Mouse (Mus musculus) cerebellum, postnatal 14 days (tissue): ENCODE measurements around the gene Ptrhd1.
"Not testable (repeated sequence)": the region's sequence is repeated elsewhere in the genome, so short reads cannot be mapped to it uniquely, and the experiment has no call there.

Experiments used
- DNase-seq, 2 experiments: peaks; one replicate each; pipeline ENCODE4 v3.0.0; 2021; ENCODE audit warnings: mixed read lengths in 2 of 2

Ptrhd1 gene

DNA sequence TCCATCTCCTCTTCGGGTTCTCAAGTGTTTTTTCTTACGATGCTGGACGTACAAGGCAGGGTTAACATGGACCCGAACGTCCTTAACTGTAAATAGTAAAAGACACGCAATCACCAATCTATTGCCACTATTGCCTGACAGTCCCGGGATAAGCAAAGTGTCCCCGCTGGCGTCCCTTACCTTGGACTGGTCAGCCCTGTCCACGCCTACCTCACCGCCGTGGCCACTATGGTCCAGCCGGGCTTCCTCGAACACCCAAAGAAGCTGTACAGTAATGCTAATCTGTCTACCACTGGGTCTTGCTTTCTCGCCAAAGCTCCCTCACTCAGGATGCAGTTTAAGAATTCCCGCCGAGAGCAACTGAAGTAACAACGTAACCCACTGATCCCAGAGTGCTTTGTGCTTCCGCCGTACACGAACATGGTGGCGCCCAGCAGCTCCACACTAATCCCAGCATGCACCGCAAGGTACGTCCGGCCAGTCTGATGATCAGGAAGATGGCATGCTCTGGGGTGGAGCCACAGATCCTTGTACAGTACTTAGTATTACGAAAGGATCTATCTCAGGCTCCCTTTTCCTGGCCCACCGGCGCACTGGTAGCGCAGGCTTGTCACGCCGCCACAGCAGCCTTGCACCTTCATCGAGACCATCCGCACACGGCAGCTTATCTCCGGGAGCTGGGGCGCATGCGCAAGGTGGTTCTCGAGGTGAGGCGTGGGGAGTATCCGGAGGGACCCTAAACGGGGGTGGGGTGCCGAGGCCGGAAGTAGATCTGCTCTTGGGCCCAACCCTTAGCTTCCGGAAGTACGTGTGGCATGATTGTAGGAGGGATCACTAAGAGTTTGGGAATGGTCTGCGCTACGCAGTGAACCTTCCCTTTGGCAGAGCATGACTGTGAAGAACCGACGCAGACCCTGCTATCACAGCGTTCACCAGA is at the start of gene Ptrhd1, which contains the start of gene Cenpo:
Ptrhd1 (plus strand) TSS at position 456 of the 937 bp plus-strand sequence.
Cenpo (minus strand) TSS at position 723 of the 937 bp plus-strand sequence.
- DNase-seq: peak; percentile 94 to 96

DNA sequence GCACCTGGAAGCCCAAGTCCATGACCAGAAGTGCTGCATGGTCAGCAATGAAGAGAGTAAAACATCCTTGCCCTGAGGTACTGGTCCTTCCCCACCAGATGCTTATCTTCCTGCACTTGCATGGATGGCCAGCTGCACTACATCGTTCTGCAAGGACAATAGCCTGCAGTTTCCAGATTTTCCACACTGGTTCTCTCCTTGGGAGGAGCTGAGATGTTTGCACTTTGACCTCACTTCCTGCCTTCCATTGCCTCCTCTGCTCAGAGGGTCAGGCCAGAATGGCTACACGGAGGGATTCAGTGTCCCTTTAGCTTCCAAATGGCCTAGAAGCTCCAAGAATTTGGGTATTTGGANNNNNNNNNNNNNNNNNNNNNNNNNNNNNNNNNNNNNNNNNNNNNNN is 49.2 kb upstream of the Ptrhd1 start:
- no peak for DNase-seq

DNA sequence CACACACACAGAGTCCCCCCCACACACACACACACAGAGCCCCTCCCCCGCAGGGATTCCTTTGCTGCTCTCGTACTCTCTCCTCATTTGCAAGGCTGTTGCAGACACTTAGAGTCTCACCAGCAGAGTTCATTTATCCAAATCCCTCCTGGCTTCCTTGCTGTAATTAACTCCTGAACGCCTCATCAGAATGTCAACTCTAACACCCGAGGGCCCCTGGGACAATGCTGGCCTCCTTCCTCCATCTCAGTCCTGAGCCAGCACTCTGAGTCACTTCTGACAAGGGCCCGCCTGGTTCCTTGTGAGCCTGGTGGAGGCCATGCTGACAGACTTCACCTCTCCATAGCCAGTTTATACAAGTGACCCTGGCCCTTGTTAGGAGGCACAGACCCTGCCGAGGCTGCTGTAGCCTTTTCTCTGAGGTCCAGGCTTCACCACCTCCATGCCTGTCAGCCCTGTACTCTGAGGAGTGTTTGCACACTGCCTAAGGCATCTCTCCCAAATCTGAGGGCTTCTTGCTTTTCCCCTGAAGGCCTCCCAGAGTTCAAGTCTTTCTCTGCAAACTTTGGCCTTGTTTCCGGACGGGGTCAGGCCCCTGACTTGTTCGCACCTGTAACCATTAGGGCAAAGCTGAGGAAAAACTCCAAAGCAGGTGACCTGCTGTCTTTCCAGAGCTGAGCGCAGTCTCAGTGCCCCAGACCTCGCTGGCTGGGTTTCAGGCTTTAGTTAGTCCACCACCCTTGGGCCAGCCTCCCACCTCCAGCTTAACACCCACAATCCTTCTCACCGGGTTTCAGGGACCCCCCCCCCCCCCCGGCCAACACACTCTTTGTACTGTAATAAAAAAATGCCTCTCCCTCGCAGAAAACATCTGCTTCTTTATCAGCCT is 45.4 kb upstream of the Ptrhd1 start:
- DNase-seq: peak; percentile 59 to 70

DNA sequence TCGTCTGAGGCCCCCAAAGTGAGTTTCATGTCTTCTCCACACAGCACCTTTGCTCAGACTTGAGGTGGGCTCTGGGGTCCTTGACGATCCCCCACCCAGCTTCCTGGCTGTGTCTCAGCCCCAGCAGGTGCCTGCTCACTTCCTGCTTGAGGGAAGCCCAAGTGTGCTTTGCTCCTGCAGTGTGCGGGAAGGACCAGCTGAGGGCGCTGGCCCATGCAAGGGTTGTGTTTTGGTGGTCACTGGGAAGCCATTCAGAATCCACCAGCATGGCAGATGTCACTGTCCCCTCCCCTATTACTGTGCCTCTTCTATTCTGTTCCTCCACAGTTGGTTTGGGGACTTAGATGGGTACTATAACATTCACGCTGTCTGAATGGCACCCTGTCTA is 44.8 kb upstream of the Ptrhd1 start:
- peak in 1 of 2 experiments; percentile 66 for DNase-seq

DNA sequence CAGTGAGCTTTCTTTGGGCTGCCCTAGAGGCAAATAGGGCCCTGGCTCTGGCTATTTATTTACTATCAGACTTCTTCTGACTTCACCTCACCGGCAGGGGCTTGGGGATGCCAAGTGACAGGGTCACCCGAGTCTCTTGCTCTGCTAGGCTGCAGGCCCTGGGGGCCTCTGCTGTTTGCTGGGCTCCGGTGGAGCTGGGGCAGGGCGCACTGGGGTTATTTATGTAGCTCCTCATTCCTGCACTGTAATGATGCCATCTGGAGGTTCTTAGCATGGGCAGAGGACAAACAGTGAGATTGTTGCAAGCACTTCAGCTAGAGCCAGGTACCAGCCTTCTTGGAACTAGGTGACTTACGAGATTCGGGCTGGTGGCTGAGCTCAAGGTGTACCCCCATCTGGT is 41.3 kb upstream of the Ptrhd1 start:
- peak in 1 of 2 experiments; percentile 21 for DNase-seq

DNA sequence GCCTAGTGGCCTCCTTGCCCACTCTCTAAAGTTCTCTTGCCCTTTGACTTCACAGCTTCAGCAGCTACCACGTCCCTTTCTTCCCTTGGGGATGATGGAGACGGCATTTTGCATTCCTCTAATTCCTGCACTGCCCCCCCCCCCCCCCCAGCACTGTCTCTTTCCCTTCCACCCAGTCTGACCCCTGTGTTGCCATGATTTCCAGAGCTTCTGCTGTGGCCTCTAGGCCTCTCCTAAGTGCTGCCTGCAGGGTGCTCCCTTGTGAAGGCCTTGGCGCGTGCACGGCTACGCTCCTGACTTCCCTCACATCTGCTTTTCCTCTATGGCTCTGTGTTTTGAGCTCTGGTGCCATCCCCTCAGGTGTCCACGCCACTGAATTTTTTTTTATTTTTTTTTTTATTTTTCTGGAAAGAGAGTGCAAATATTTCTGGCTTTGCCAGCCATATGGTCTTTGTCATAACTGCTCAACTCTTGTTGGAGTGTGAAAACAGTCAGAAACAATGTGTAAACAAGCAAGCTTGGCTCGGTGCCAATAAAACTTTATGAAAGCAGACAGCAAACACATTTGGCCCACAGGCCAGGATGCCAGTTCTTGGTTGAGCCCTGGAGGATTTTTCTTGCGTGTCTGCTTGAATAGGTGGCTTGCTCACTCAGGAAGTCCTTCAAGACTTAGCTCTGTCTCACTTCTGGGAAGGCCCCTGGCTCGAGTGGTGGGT is 40.6 kb upstream of the Ptrhd1 start:
- no peak for DNase-seq

DNA sequence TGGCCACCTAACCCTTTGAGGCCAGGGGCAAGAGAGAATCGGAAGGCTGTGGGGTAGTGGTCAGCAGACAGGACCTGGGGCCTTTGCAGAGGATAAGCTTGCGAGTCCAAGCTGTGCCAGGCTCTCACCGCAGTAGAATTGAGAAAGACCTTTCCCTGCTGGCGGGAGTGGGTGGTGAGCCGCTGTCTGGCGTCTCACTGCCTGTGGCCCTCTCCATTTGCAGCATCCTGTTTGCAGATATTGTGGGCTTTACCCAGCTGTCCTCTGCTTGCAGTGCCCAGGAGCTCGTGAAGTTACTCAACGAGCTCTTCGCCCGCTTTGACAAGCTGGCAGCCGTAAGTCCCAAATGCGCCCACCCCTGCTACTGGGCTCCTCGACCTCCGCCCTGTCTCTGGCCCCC is 39.2 kb upstream of the Ptrhd1 start:
- DNase-seq: no peak

DNA sequence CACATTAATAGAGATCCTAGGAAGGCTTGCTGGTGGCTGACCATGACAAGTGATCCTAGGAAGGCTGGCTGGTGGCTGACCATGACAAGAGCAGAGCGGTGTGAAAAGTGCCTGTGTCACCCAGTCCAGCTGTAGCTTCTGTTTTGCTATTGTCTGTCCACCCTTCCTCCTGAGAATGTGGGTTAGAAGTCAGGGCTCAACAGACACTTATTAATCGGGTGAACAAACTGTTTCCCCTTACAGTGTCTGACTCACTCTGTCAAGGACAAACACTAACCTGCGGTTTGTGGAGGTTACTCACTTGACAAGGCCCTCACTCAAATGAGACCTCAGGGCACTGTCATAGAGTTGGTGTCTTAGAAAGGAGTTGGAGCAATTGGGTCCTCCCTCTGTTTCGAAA is 35.1 kb upstream of the Ptrhd1 start:
- no peak for DNase-seq

DNA sequence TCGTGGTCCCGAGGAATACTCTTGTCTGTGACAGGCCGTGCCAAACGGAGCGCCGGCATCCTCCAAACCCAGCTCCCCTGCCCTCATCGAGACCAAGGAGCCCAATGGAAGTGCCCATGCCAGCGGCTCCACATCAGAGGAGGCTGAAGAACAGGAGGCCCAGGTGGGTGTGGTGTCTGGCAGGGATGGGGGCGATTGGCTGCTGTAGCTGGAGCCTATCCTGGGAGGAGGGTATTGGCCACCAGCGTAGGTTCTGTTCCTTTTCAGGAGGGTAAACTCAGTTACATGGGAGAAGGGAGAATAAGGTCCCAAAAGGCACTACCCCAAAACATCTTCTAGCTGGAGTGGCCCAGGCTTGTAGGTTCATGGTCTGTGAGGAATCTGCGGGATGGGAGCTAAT is 34.6 kb upstream of the Ptrhd1 start:
- no peak for DNase-seq

DNA sequence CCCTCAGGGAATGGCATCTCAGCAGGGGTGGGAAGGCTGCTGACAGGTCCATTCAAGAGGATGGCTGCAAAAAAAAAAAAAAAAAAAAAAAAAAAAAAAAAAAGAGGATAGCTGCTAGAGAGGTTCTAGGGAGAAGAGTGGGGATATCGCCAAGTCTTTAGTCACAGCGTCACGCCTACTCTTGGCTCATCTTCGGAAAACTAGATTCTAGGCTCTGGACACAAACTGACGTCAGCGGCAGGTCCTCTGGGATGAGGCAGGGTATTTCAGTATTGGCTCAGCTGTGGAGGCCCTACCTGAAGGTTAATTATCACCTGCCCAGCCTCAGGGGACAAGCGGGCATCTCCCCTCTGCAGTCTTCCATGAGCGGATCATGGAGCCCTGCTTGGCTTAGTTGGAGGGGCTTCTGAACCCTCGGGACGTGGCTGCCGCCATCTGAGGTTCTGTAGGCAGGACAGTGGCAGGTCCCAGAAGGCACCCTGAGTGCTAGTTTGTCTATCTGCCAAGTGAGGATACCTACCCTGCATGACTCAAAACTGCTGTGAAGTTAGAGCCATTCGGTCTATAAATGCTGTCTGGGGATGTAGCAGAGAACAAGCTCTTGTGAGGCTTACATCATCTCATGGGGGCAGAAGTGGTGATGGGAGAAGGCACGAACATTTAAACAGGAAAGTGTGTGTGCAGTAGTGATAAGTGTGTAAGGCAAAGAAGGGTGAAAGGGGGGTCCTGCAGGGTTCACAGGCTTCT is 32.2 kb upstream of the Ptrhd1 start:
- DNase-seq: peak; percentile 39 to 42

DNA sequence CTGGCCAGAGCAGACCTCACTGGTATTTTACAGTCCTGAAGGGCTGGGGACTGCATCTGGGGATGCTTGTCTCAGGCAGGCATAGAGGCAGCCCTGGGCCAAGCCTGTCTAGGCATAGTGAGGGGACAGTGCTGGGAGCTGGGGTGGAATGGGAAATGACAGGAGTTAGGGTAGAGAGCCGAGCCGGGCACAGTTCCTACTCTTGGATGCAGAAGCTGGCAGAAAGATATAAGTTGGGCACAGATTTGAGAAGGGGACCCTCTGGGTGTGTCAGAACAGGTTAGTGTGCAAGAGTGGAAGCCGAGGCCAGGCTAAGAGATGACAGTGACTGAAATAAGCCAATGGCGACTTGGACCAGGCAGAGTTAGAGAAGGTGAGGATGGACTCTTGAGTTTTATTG is 31.6 kb upstream of the Ptrhd1 start:
- peak; percentile 38 to 56 for DNase-seq

DNA sequence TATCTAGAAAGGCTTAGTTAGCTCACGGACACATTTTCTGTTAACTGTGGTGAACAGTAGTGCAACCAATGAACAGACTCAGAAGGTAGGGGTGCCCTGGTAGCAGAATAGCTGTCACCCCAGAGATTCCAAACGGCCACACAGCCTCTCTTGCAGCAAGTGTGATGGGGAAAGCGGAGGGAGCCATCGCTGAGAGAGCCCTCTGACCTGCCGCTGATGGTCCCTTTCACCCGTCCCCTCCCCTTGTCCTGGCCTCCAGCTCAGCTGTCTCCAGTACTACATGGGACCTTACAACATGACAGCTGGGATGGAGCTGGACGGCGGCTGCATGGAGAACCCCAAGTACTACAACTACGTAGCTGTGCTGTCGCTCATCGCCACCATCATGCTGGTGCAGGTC is 27.7 kb upstream of the Ptrhd1 start:
- no peak for DNase-seq

DNA sequence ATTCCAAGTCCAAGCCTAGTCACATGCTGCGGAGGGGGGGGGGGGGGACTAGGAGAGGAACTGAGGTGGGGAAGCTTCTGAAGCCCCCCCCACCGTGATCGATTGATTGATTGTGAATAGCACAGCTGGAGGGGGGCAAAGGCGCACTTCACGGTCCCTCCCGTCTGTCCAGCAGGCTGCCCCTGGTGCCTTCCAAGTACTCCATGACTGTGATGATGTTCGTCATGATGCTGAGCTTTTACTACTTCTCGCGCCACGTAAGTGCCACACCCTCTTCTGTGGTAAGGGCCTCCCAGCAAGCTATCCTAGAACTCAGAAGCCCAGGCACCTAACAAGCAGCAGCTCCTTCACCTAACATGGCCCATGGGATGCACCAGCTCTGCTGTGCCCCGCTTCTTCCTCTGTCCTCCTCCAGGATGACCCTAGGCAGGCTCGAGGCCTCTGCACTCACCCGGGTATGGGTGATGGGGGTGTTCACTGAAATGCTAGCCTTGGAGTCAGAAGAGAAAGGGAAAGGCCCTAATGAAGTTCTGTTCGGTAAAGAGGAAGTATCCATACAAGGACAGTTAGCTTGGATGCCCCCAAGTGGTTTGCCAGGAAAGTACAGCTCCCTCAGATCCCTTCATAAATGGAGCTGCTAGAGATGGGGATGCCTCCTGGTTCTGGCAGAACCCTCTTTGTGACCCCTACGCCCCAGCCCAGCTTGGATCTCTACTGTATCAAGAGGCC is 25.3 kb upstream of the Ptrhd1 start:
- peak; percentile 78 to 82 for DNase-seq

DNA sequence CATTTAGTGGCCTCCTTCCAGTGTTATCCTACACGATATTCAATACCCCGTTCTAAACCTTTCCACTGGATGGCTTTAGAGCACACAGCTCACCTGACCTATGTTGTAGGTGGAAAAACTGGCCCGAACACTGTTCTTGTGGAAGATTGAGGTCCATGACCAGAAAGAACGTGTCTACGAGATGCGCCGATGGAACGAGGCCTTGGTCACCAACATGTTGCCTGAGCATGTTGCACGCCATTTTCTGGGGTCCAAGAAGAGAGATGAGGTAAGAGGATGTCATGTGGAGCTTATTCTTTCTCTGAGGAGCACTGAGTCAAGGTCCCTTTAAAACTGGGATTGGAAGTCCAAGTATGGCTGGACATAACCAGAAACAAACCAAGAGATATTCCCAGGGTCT is 24.6 kb upstream of the Ptrhd1 start:
- DNase-seq: no peak

DNA sequence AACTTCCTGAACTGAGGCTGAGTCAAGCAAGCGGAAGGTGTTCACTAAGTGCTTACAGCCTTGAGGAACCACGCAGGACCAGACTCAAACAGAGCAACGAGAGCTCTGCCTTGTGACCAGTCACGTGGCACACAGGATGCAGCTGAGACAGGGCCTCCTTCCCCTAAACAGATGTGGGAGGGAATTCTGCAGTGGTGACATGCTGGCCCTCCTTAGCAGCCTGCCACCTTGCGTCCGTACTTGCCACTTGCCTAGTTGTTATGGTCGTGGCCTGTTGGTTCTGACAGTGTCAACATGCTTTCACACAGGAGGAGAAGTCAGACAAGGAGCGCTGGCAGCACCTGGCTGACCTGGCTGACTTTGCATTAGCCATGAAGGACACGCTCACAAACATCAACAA is 22.7 kb upstream of the Ptrhd1 start:
- no peak for DNase-seq

DNA sequence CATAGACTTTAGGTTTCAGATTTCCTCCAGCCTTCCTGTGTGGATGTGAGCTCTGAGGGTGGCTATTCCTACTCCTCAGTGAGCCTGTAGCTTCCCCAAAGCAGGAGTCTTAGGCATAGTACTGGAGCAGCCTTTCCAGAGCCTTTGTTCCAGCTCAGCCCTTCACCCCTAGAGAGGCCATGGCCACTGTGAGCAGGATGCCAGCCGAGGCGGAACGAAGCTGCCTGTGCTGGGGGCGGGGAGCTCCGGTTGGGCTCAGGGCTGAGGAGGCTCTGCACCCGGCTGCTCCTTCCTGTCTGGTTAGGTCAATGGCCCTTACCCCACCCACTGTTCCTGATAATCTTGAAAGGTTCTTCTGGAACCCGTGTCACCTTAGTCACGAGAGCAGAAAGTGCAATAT is 20.9 kb upstream of the Ptrhd1 start:
- DNase-seq: no peak

DNA sequence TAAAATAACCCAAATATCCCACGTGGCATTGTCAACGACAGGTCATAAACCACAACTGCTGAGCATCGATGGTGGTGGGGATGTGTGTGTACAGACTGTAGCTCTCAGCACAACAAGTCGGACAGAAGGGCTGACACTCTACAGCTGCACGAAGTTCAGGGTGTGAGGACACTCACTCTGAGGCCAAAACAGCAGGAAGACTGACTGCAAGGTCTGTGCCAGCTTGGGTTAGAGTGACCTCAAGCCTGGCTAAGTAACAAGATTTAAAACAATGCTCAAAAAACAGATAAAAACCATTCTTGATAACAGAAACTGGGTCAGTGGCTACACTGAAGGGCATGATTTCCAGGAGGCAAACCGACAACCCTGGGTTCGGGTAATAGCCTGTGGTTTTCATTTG is 3.7 kb upstream of the Ptrhd1 start:
- no peak for DNase-seq

DNA sequence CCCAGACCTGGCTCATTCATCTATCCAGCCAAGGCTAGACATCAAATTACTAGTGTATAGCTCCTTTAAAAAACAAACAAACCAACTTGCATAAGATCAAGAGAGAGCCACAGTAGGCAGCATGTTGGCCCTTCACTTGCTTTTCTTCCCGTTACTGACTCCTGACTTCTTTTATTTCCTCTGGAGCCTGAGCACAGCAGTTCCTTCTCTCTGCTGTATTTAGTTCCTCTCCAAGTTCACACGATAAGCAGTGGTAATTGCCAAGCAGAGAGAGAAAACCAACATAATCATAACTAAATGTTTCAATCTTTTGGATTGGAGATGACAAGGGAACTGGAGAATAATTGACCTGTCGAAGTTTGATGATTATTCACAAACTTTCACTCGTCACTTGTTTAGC is 1.1 kb upstream of the Ptrhd1 start:
- no peak for DNase-seq

DNA sequence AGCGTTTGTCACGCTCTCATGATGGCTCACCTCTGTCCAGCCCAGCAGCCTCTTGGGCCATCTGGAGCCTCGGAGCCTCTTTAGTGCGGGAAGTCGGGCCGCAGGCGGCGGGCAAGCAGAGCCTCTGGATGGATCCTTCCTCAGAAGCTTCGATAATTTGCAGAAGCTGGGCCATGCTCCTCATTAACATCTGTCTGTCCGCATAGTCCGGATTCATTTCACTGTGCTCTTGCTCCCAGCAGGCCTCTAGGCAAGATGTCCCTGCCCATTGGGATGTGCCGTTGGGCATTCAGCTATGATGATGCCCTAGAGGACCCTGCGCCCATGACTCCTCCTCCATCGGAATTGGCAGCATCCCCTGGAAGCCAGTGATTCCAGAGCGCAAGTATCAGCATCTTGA is 3.7 kb downstream of the Ptrhd1 start:
- no peak for DNase-seq

DNA sequence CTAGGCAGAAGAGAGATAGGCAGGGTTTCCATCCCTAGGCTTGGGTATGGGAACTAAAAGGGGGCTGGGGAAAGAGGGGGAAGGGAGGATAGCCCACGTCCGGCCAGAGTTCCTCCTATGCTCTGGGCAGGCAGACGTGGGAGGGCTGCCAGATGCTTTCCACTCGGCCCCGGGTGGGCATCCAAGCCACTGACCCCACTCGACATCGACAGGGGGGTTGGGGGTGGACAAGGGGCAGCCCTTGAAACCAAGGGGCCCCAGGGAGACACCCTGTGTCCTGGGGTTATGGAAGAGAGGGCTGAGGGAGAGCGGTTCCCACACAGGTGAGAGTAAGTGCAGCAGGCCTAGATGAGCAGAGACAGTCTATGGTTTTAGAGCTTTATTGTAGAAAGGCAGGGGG is 6.5 kb downstream of the Ptrhd1 start:
- not testable (repeated sequence) for DNase-seq

DNA sequence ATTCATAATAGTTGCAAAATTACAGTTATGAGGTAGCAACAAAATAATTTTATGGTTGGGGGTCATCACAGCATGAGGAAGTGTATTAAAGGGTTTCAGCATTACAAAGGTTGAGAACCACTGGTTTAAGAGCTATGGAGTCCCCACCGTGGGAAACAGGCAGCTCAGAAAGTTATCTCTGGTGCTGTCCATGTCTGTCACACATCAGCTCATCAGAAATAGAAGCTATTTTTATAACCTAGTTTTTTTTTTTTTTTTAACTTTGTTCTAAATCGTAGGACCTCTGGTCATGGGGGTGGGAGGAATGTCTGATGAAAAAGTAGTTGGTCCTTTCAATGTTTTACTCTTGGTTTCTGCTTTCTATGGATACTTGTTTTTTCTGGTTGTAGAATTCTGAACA is 10.0 kb downstream of the Ptrhd1 start:
- no peak for DNase-seq

DNA sequence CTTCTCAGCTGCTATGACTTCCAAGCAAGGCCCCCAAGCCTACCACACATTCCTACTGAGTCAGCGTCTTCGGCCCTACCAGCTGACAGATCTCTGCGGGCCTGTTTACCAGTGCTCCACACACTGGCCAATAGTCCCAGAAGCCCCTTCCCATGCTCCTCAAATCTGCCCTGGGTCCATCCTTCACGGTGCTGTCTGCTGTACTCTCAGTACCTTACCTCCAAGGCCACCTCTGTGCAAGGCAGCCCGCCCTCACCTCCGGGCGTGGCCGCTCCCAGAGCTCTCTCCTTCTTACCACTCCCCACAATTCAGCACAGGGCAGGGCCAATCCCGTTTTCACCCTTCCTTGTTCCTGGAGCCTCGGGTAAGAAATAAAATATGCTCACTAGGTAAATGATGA is 11.9 kb downstream of the Ptrhd1 start:
- no peak for DNase-seq
